Mouse (Mus musculus) heart, postnatal 0 days (tissue): Measurements from ENCODE around the gene Add2. TPM values are rescaled to one million over a fixed set of nuclear protein-coding genes. Genes with fewer than 3 reads are reported as not detected.

Experiments used
- ATAC-seq: fragments of 200-750 bp; cut with Nextera tagmentation; 2 replicates; pipeline ENCODE4 v1.8.0; 2017; ENCODE audit warnings: low read depth, moderate number of reproducible peaks, moderate library complexity; ENCODE audit not compliant: insufficient read depth
- DNase-seq: peaks from one replicate; pipeline ENCODE4 v3.0.0-alpha.2; 2016; ENCODE audit warnings: low spot score
- H3K27ac ChIP-seq: fragments of 300-500 bp; sonication (generic); 2 replicates; pipeline ENCODE4 v1.5.1; 2014; ENCODE audit warnings: low read depth, mild to moderate bottlenecking
- H3K27me3 ChIP-seq: fragments of 300-500 bp; sonication (generic); 2 replicates; pipeline ENCODE4 v1.6.1; 2014; ENCODE audit warnings: low read length, mixed read lengths; ENCODE audit not compliant: control insufficient read depth, insufficient read depth
- H3K36me3 ChIP-seq: fragments of 300-500 bp; sonication (generic); replicated peaks from 2 replicates; pipeline ENCODE4 v1.6.1; 2014; ENCODE audit warnings: low read length, mixed read lengths; ENCODE audit not compliant: control insufficient read depth, insufficient read depth
- H3K4me1 ChIP-seq: fragments of 300-500 bp; sonication (generic); 2 replicates; pipeline ENCODE4 v1.6.1; 2014; ENCODE audit warnings: antibody characterized with exemption; ENCODE audit not compliant: control insufficient read depth, insufficient read depth
- H3K4me2 ChIP-seq: fragments of 300-500 bp; sonication (generic); 2 replicates; pipeline ENCODE4 v1.6.1; 2014; ENCODE audit warnings: low read depth, mild to moderate bottlenecking, low read length, moderate library complexity
- H3K4me3 ChIP-seq: fragments of 300-500 bp; sonication (generic); 2 replicates; pipeline ENCODE4 v1.5.1; 2014; ENCODE audit warnings: low read depth, low read length
- H3K9ac ChIP-seq: fragments of 300-500 bp; sonication (generic); replicated peaks from 2 replicates; pipeline ENCODE4 v1.6.1; 2014; ENCODE audit warnings: low read depth, low read length, mixed read lengths
- H3K9me3 ChIP-seq: fragments of 300-500 bp; sonication (generic); replicated peaks from 2 replicates; pipeline ENCODE4 v1.6.1; 2016; ENCODE audit warnings: low read length; ENCODE audit not compliant: control insufficient read depth
- CTCF ChIP-seq: IDR thresholded peaks from 2 replicates; pipeline ENCODE4 v1.5.1; 2016; ENCODE audit warnings: antibody characterized with exemption, control low read depth, low read depth
- EP300 ChIP-seq: IDR thresholded peaks from 2 replicates; pipeline ENCODE4 v1.6.1; 2016; ENCODE audit warnings: antibody characterized with exemption, low read depth
- WGBS: fragments of 180-500 bp; shearing (Covaris S2); extraction: QIAGEN DNeasy Blood & Tissue Kit; methylation state at CpG from one replicate; pipeline ENCODE4 v1.1.7; 2014; 5-methylcytosine and 5-hydroxymethylcytosine counted together
- polyA plus RNA-seq: library from polyadenylated mRNA; unstranded; fragments of >200 nt; fragmentation: Nextera tagmentation; extraction: Ambion mirVana; gene quantifications from 2 replicates; pipeline ENCODE4 v1.2.1, GENCODE M21; 2015
- total RNA-seq: library from RNA; depleted of rRNA; stranded (reverse); fragments of >200 nt; gene quantifications from 2 replicates; pipeline ENCODE4 v1.2.3, GENCODE M21; 2014; ENCODE audit warnings: low replicate concordance

Gene Add2
- total and polyA plus RNA-seq, 2 experiments from 2014 or later = 1.2 to 1.5 TPM

DNA sequence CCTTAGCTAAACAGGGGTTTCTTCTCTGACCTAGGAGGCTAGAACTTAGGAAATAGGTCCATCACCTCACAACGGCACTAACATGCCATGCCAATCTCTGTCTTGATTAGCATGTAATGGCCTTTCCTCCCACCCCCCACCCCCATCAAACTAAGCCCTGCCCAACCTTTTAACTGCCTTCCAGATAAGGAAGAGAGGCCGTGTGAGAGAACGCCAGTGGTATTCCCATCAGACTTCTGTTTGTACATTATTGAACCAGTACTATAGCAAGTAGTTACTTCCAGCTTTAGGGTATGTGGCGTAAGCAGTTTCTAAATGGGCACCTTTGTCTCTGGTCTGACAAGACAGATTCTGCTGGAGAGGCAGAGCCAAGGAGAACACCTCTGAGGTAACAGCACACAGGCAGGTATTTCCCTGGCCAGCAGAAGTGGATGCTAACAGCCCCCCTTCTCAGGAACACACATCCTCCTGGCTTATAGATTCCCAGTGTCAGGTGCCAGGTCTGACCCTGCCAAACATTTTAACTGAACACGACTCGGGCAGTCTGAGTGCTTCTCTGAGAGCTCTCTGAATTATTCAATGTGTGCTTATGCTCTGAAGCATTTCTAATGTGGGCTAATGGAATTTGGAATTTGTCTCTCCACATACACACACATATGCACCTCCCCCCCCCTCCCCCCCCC lies 22.2 kb downstream of the Add2 start:
- Histone ChIP-seq H3K9me3 (no peaks in the 10 kb centered on the region), H3K4me3 (no peak overlapping the region), H3K27ac (no peak overlapping the region), H3K4me2 (no peak overlapping the region), H3K4me1 (no peaks in the 10 kb centered on the region), H3K27me3 (0 out of 2 replicates have a peak, but pooled peaks cover 3% of the 10 kb centered on the region), H3K36me3 (no peaks in the 10 kb centered on the region), H3K9ac (no peak overlapping the region)
- no peak for TF ChIP-seq EP300
- no peak for TF ChIP-seq CTCF
- WGBS = 39% methylated on average over 6 of the region's 6 CpGs
- DNase-seq (no peak), ATAC-seq (no peak)

DNA sequence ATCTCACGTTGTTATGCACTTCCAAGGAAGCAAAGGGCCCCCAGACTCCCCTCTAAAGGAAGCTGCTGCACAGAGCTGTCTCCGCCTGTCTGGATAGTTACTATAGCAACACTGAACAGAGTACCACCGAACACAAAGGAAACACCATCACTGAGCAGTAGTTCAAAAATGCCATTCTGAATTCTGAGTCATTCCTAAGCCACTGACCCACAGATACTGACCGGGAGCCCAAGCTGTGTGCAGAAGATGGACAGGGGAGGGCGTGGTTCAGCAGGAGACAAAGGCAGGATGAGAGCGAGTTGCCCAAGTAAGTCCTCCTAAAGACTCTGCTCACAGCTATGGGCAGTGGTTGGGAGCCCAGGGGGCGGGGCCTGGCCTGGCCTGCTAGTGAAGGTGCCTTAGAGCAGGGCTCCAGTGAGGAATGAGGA lies 23.6 kb downstream of the Add2 start:
- no peak overlapping the region for H3K4me2 ChIP-seq
- no peaks in the 10 kb centered on the region for H3K9me3 ChIP-seq
- H3K27me3 ChIP-seq = 0 out of 2 replicates have a peak, but pooled peaks cover 3% of the 10 kb centered on the region
- H3K27ac ChIP-seq = no peak overlapping the region
- DNase-seq = no peak
- H3K4me3 ChIP-seq = no peak overlapping the region
- no peaks in the 10 kb centered on the region for H3K4me1 ChIP-seq
- TF ChIP-seq EP300 = no peak
- H3K36me3 ChIP-seq = no peaks in the 10 kb centered on the region
- WGBS = 28% methylated on average over 7 of the region's 7 CpGs
- ATAC-seq = peak; percentile 27; the same call in 1 of the 2 replicates
- no peak overlapping the region for H3K9ac ChIP-seq

DNA sequence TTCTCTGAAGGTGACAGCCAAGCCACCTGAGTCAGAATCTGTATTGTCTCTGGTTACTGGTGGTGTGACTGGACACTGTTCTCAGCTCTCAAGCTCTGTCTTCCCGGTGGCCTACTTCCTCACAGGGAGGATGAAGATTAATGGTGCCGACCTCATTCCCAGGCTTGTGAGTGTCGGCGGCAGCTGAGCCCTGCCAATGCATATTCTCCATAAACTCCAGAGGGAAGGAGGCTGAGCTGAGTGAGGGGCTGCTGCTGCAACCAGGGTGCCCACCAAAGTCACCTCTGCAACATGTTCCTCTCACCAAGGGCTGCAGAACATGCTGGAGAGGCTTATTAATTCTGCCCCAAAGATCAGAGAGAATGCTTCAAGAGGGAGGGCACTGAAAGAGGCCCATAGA lies 24.1 kb downstream of the Add2 start:
- Histone ChIP-seq H3K9ac (no peak overlapping the region), H3K4me2 (no peak overlapping the region), H3K27me3 (0 out of 2 replicates have a peak, but pooled peaks cover 3% of the 10 kb centered on the region), H3K27ac (no peak overlapping the region), H3K4me3 (no peak overlapping the region), H3K4me1 (no peaks in the 10 kb centered on the region), H3K36me3 (no peaks in the 10 kb centered on the region), H3K9me3 (no peaks in the 10 kb centered on the region)
- no peak for TF ChIP-seq EP300
- 47% methylated on average over 4 of the region's 4 CpGs for WGBS
- DNase-seq = no peak
- no peak for ATAC-seq

DNA sequence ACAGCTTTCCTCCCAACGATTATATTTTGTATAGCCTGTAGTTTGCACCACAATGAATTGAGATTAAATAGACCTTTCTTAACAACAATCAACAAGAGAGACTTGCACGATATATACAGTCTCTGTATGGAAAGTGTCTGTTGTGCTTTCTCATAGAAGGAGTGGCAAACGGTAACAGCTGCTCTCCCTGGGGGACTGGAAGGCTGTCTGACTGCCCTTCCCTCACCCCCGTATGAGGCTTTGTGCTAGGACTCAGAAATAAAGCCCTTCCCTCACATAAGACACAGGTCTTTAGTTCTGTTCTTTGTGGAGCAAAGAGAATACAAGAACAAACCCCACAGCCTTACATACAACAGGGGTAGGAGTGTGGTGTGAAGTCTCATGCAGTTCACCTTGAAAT lies 24.6 kb downstream of the Add2 start:
- TF ChIP-seq CTCF = no peak
- no peak for TF ChIP-seq EP300
- Histone ChIP-seq H3K4me3 (no peak overlapping the region), H3K27ac (no peak overlapping the region), H3K4me2 (no peak overlapping the region), H3K36me3 (no peaks in the 10 kb centered on the region), H3K4me1 (no peaks in the 10 kb centered on the region), H3K27me3 (0 out of 2 replicates have a peak, but pooled peaks cover 3% of the 10 kb centered on the region), H3K9me3 (no peaks in the 10 kb centered on the region), H3K9ac (no peak overlapping the region)
- DNase-seq (no peak), ATAC-seq (no peak)
- WGBS = 52% methylated on average over 4 of the region's 4 CpGs

DNA sequence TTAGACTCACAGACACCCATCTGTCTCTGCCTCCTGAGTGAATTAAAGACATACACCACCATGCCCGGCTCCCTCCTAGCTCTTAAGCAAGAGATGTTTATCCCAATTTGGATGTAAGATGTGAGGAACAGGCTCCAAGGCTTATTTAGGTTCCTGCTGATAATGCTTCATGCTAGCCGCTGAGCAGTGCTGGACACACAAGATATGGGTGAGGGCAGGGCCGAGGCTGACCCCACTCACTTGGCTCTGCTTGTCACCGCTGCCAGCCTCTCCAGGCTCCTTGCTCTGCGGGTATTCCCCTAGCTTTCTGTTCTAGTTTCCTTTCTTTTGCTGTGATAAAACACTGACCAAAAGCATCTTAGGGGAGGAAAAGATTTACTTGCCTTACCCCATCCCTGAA lies 25.1 kb downstream of the Add2 start:
- H3K36me3 ChIP-seq = no peaks in the 10 kb centered on the region
- no peak overlapping the region for H3K9ac ChIP-seq
- 0 out of 2 replicates have a peak, but pooled peaks cover 3% of the 10 kb centered on the region for H3K27me3 ChIP-seq
- H3K4me1 ChIP-seq = no peaks in the 10 kb centered on the region
- WGBS = 44% methylated on average over 5 of the region's 5 CpGs
- no peaks in the 10 kb centered on the region for H3K9me3 ChIP-seq
- no peak for DNase-seq
- TF ChIP-seq CTCF = no peak
- TF ChIP-seq EP300 = no peak
- ATAC-seq = no peak
- H3K4me3 ChIP-seq = no peak overlapping the region
- no peak overlapping the region for H3K4me2 ChIP-seq
- H3K27ac ChIP-seq = no peak overlapping the region

DNA sequence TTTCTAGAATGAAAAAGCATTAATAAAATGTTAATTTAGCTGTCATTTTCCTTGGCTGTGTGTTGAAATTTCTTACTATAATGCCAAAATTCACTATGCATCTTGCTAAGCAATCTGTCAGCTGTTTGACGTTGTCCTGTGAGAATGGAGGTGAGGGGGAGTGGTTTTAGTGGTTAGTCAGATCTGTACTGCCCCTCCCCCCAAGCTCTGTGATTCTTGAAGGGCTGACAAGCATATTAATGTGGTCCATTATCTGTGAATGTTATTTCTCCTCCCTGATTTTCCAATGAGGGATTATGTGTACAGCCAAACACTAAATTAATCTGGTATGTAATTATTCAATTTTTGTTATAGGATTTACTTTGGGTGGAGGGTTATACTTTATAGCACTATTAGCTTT lies 30.0 kb downstream of the Add2 start:
- Histone ChIP-seq H3K27me3 (no peaks in the 10 kb centered on the region), H3K9ac (no peak overlapping the region), H3K36me3 (no peaks in the 10 kb centered on the region), H3K4me3 (no peak overlapping the region), H3K27ac (no peak overlapping the region), H3K9me3 (no peaks in the 10 kb centered on the region), H3K4me2 (no peak overlapping the region), H3K4me1 (no peaks in the 10 kb centered on the region)
- ATAC-seq = no peak
- TF ChIP-seq CTCF = no peak
- TF ChIP-seq EP300 = no peak
- DNase-seq = no peak
- WGBS = 8% methylated on average over 1 of the region's 1 CpGs
